Mouse (Mus musculus): ENCODE results near the gene Ildr1. TPM values are rescaled to one million over a fixed set of nuclear protein-coding genes. Genes with fewer than 3 reads are reported as not detected.

Gene Ildr1
- total RNA-seq, 2 experiments from 2014 or later, result 0.18 to 0.25 TPM

GRCm38 (mm10) chr16:36710794-36711193 lies 17.0 kb downstream of the Ildr1 start:
- H3K4me3 ChIP-seq, result no peak overlapping the region
- peak; percentile 49 for TF ChIP-seq CTCF (conservative IDR thresholded peaks at IDR 0.05)
- H3K27ac ChIP-seq, result no peak overlapping the region
- DNase-seq (ENCODE audit: low spot score in 2 of 2), result no peak

DNA sequence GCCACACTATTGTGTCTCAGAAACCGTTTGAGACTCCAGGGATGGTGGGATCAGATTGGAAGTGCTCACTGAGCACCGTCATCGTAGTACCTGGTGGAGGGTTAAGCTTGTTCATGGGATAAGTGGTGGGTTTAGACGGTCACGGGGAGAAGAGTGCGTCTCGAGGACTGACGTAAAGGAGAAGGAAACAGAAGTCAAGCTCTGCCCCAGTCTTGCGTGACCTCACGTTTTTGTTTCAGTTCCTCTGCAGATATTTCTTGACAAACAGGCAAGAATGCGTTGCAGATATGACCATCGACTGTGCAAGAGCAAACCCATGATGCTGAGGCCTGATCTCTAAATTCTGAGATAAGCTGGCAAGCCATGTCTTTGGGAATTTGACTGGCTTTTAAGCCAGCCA lies 18.0 kb downstream of the Ildr1 start:
- no peak overlapping the region for H3K27ac ChIP-seq
- DNase-seq (ENCODE audit: low spot score in 2 of 2), result no peak
- no peak for TF ChIP-seq CTCF (conservative IDR thresholded peaks at IDR 0.05)

DNA sequence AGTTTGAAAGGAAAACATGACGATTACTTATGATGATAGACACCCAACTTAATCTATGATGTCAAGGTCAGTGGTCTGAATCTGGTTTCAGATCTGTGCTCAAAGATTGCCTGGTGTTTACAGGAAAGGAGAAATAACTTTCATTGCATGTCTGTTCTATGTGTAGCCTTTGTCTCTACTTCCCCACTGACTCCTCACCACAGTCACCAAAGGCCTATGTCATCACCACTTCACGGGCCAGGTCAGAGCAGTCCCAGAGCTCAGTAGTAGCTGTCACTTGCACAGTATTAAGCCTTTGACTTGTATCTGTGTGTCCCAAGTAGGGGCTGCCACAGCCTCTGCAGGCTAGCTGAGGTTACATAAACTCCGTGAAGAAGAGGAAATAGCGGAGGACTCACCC lies 23.7 kb downstream of the Ildr1 start:
- no peak for TF ChIP-seq CTCF (conservative IDR thresholded peaks at IDR 0.05)
- H3K27ac ChIP-seq, result no peak overlapping the region
- no peak for DNase-seq (ENCODE audit: low spot score in 2 of 2)
- H3K4me3 ChIP-seq, result no peak overlapping the region

More for the DNA sequence above, 18.0 kb downstream of the Ildr1 start:
- no peak overlapping the region for H3K4me3 ChIP-seq

- Histone ChIP-seq H3K4me3 (no peak overlapping the region), H3K27ac (no peak overlapping the region)
- TF ChIP-seq CTCF (conservative IDR thresholded peaks at IDR 0.05), result no peak
- no peak for DNase-seq (ENCODE audit: low spot score in 2 of 2)
Observed at GRCm38 (mm10) chr16:36718637-36719036, 24.9 kb downstream of the Ildr1 start.

DNA sequence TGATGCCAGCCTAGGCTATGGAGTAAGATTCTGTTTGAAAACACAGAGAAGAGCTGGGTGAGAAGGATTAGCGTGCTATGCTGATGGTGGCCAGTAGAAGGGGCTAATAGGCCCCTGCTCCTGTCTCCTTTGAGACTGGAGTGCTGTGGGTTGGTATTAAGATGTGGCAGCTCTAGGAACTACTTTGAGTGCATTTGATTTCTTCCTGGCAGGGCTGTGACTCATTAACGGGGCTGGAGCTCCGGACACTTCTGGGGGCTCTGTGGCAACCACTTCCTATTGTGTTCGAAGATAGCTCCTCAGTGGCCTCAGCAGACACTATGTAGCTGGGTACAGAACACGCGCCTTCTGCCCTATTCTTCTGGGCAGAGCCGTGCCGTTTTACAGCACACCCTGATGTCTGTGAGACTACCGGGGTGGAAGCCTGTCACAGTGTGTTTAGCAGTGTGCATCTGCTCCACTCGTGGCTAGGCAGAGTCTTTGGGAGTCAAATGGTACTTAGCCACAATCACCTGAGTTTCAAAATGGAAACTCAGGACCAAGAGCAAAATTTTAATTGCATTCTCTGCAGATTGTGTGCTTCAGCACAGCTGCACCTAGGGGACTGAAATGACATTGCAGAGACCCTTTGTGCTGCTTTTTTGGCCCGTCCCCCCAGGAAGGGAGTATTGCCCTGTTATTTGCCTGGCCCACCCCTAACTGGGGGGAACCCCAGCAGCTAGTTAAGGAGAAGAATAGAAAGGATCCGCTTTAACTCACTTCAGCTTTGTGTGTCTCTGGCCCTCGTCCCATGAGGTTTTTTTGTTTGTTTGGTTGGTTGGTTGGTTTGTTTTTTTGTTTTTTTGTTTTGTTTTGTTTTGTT lies 26.6 kb downstream of the Ildr1 start:
- Histone ChIP-seq H3K4me3 (no peak overlapping the region), H3K27ac (no peak overlapping the region)
- peak; percentile 64 for TF ChIP-seq CTCF (conservative IDR thresholded peaks at IDR 0.05)
- DNase-seq (ENCODE audit: low spot score in 2 of 2), result no peak

- Histone ChIP-seq H3K4me3 (no peak overlapping the region), H3K27ac (no peak overlapping the region)
- DNase-seq (ENCODE audit: low spot score in 2 of 2), result no peak
- TF ChIP-seq CTCF (conservative IDR thresholded peaks at IDR 0.05), result no peak
Observed at GRCm38 (mm10) chr16:36722739-36723138, 29.0 kb downstream of the Ildr1 start.

GRCm38 (mm10) chr16:36723880-36724443 lies 30.2 kb downstream of the Ildr1 start:
- H3K4me3 ChIP-seq, result no peak overlapping the region
- DNase-seq (ENCODE audit: low spot score in 2 of 2), result peak; percentile 24 to 30
- peak; percentile 76 for TF ChIP-seq CTCF (conservative IDR thresholded peaks at IDR 0.05)
- no peak overlapping the region for H3K27ac ChIP-seq

GRCm38 (mm10) chr16:36728959-36729358 lies 35.2 kb downstream of the Ildr1 start:
- no peak for DNase-seq (ENCODE audit: low spot score in 2 of 2)
- TF ChIP-seq CTCF (conservative IDR thresholded peaks at IDR 0.05), result no peak
- no peak overlapping the region for H3K4me3 ChIP-seq
- H3K27ac ChIP-seq, result no peak overlapping the region

DNA sequence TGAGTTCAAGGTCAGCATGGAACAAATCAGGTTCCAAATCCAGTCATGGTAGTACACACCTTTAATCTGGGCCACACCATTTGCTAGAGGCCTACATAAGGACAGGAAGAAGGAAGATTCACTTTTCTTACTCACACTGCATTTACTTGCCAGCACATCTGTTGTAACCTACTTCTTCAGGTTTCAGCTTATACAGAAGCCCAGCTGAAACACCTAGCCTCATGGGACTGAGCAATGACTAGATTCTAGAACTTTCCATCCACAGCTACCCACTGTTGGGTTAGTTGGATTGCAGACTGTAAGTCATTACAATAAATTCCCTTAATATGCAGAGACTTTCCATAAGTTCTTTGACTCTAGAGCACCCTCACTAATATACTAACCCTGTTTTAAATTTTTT lies 38.8 kb downstream of the Ildr1 start:
- no peak overlapping the region for H3K27ac ChIP-seq
- DNase-seq (ENCODE audit: low spot score in 2 of 2), result no peak
- no peak overlapping the region for H3K4me3 ChIP-seq
- no peak for TF ChIP-seq CTCF (conservative IDR thresholded peaks at IDR 0.05)

DNA sequence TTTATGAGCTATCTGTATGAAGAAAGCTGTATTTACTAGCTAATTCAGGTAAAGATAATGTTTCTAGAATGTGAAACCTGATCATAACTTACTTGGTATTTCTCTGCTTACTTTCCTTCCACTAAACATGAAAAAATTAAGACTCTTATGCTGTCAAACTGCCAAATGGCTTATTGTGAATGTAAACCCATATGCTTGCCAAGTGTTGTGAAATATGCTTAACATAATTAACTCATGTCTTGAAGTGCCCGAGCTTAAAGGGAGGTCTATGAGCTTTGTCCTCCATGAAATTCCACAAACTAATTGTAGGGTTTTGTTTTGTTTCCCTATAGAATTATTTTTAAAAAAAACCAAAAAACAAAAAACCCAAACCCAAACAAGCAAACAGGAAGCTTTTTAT lies 40.0 kb downstream of the Ildr1 start:
- no peak for DNase-seq (ENCODE audit: low spot score in 2 of 2)
- H3K4me3 ChIP-seq, result no peak overlapping the region
- H3K27ac ChIP-seq, result no peak overlapping the region
- TF ChIP-seq CTCF (conservative IDR thresholded peaks at IDR 0.05), result no peak

GRCm38 (mm10) chr16:36735421-36735820 lies 41.6 kb downstream of the Ildr1 start:
- peak; percentile 16; the same call in 1 of the 2 replicates for TF ChIP-seq CTCF (conservative IDR thresholded peaks at IDR 0.05)
- Histone ChIP-seq H3K27ac (no peak overlapping the region), H3K4me3 (no peak overlapping the region)
- no peak for DNase-seq (ENCODE audit: low spot score in 2 of 2)

- DNase-seq (ENCODE audit: low spot score in 2 of 2), result no peak
- TF ChIP-seq CTCF (conservative IDR thresholded peaks at IDR 0.05), result no peak
- H3K27ac ChIP-seq, result no peak overlapping the region
- no peak overlapping the region for H3K4me3 ChIP-seq
Observed at GRCm38 (mm10) chr16:36739404-36739930, 45.7 kb downstream of the Ildr1 start.

DNA sequence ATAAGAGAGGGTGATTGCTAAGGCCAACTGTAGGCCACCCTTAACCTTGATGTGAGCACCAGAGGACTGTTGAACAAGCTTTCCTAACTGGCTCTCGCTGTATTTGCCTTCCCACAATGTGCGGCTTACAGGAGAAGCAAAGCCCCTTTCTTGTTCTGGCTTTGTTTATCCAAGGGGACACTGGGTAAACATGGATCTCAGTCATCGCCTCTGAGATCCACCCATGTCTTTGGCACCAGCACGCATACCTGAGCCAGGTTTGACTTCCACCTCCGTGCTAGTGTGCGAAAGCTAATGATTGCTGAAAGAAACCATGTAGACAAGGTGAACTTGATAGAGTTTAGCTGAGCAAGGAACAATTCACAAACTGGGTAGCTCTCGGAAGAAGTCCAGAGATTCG lies 49.8 kb downstream of the Ildr1 start:
- no peak for TF ChIP-seq CTCF (conservative IDR thresholded peaks at IDR 0.05)
- H3K27ac ChIP-seq, result no peak overlapping the region
- H3K4me3 ChIP-seq, result no peak overlapping the region
- DNase-seq (ENCODE audit: low spot score in 2 of 2), result no peak

GRCm38 (mm10) chr16:36747068-36747467 lies 53.3 kb downstream of the Ildr1 start:
- no peak for TF ChIP-seq CTCF (conservative IDR thresholded peaks at IDR 0.05)
- Histone ChIP-seq H3K4me3 (no peak overlapping the region), H3K27ac (no peak overlapping the region)
- DNase-seq (ENCODE audit: low spot score in 2 of 2), result no peak

Measured in layer of hippocampus, adult 2 months (tissue).